Mouse (Mus musculus): ENCODE data around the gene Stox2.
"Not testable (repeated sequence)": the region's sequence is repeated elsewhere in the genome, so short reads cannot be mapped to it uniquely, and the experiment has no call there.

Stox2 gene

DNA sequence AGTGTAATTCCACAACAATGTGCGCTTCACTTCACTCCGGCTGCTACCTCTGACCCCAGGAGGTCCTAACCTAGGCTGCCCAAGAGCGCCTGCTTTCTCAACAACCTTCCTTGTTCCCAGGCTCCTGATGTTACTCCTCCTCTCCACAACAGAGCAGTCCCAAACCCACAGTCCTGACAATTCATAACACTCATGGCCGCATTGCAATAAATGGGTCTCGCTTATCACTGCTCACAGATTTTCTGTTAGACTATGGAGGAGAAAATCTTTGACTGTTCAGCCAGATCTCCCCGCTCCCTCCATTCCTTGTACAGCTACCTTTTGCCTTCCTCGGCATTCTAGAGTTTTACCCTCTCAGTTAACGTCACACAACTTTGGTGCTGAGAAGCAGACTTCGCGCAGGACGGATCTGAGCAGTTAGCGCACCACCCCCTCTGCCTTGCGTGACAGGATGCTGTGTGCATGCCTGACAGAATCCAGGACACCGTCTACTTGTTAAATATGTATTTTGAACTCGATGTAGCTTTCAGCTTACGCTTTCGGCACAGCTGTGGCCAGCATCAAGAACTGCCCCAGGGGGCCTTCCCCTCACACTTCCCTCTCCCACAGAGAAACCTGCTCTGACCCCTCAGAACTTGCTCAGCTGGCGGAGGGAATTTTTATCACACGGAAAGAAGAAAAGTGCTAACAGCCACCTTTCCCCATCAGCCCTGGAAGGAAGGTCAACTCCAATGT lies at the start of gene Stox2:
TSS of gene Stox2 (minus strand) at position 51 of the 735 bp plus-strand sequence.
- DNase-seq = no peak

DNA sequence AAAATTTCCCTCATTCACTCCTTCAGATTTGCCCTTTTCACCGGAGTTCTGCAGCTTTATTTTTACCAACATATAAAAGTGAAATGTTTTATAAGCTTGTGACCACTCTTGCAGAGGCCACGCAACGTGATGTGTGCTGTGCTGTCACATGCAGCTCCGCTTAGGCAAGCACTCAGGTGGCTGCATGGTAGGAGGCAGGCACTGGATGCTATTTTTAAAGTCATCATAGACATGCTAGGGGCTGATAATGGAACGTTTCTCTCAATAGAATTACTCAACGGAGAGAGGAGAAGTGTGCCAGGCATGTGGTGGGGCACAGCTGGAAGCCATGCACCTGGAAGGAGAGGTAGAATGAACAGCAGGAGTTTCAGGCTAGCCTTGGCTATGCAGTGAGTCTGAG lies 49.3 kb upstream of the Stox2 start:
- DNase-seq = no peak

- DNase-seq = no peak
These were observed 48.5 kb upstream of the Stox2 start for GRCm38 (mm10) chr8:47494602-47495153.

DNA sequence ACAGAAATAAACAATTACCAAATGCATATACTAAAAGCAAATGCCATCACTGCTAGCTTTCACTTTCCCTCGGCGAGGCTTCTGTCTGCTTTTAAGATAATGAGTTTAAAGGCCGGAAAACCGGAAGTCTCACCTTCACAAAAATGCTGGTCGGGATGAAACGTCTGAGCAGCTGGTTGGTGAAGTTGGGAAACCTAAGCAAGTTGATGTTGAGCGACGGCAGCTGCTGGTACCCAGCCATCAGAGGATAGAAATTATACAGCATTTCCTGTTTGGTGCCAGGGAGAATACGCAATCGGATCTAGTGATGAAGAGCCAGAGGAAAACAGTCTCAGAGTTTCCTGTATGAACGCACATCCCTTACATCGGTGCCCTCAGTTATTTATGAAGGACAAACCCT lies 46.9 kb upstream of the Stox2 start:
- DNase-seq = no peak

DNA sequence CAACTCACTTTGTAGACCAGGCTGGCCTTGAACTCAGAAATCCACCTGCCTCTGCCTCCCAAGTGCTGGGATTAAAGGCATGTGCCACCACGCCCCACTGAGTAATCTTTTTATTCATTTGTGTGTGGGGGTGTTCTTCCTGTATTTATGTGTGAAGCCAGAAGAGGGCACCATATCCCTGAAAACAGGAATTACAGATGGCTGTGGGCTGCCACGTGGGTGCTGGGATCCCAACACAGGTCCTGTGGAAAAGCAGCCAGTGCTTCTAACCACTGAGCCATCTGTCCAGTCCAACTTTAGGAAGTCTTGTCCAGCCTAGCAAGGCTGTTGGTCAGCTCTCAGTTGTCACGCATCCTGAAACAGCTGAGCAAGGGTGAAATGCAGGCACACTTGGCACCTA lies 41.1 kb upstream of the Stox2 start:
- DNase-seq = no peak

- DNase-seq = no peak
These were observed 36.4 kb upstream of the Stox2 start for GRCm38 (mm10) chr8:47482354-47483071.

- DNase-seq = no peak
These were observed 33.9 kb upstream of the Stox2 start for GRCm38 (mm10) chr8:47480039-47480438.

DNA sequence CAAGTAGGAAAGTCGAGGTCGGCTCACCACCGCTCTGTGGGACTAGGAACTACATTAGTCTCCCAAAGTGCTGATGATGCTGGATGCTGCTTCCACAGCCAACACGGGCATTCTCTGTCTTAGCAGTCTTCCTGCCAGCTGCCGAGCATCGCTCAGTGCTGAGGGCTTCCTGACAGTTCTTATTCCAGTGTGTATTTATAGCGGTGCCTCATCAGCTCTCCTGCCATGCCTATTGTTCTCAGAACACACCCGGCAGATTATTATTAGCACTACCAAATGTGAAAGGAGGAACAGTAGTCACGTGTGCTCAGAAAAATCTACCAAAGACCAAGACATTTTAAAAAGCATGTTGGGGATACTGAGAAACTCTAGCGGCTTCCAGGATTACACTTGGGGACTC lies 15.5 kb upstream of the Stox2 start:
- DNase-seq = no peak

GRCm38 (mm10) chr8:47459216-47459749 lies 13.1 kb upstream of the Stox2 start:
- no peak for DNase-seq

DNA sequence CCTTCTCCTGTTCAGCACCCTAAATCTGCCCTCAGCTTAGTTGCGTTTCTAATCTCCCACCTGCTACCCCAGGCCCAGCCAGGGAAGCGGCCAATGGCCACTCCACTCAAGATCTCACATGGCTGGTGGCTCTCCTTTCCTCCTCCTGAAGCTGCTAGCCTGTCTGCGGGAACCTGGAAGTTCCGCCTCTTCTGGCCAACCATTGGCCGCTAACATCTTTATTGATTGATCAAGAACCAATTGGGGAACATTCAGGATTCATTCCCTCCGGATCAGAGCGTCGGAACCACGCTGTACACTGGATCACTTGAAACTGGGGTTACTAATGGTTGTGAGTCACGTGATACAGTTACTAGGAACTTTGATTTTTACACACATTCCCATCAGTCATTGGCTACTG lies 12.4 kb upstream of the Stox2 start:
- no peak for DNase-seq

- DNase-seq = not testable (repeated sequence)
These were observed 3.0 kb upstream of the Stox2 start for GRCm38 (mm10) chr8:47449211-47449610.

- no peak for DNase-seq
These were observed 6.9 kb downstream of the Stox2 start for GRCm38 (mm10) chr8:47439271-47439670.

DNA sequence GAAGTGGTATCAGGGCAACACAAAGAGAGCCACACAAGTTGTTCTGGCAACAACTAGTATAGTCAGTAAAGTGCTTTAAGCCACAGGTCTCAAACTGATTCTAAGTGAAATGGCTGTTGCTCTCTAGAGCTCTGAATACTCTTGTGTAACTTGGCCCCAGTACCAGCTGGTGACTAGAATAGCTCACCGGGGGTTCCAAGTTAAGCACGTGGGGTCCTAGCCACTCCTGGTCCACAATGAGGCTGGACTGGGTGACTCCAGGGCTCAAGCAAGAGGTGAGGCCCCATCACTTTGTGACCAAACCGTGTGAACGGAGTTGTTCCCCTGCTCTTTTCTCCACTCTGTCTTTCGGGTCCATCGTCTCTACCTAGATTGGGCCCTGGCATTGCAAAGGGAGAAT lies 8.2 kb downstream of the Stox2 start:
- DNase-seq = no peak

DNA sequence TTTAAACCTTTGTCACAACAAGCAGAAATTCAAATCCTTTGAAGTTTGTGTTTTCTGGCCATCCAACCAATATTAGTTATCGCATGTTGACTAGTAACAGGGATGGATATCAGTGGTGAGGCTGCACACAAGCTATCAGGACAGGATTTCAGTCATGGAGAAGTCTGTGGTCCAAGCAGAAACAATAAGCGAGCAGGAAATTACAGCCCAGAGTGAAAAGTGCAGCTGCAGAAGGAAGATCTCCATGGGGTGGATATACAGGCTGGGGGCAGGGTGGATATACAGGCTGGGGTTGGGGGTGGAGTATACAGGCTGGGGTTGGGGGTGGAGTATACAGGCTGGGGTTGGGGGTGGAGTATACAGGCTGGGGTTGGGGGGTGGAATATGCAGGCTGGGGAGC lies 10.3 kb downstream of the Stox2 start:
- DNase-seq = no peak

GRCm38 (mm10) chr8:47435412-47435811 lies 10.8 kb downstream of the Stox2 start:
- no peak for DNase-seq

GRCm38 (mm10) chr8:47431263-47431662 lies 14.9 kb downstream of the Stox2 start:
- DNase-seq = peak in 1 of 2 experiments; percentile 18

GRCm38 (mm10) chr8:47414258-47414525 lies 32.0 kb downstream of the Stox2 start:
- not testable (repeated sequence) for DNase-seq

- peak; percentile 24 to 57 for DNase-seq
These were observed 32.5 kb downstream of the Stox2 start for GRCm38 (mm10) chr8:47413524-47414257.

GRCm38 (mm10) chr8:47412696-47413523 lies 33.3 kb downstream of the Stox2 start:
- peak; percentile 17 to 19 for DNase-seq

DNA sequence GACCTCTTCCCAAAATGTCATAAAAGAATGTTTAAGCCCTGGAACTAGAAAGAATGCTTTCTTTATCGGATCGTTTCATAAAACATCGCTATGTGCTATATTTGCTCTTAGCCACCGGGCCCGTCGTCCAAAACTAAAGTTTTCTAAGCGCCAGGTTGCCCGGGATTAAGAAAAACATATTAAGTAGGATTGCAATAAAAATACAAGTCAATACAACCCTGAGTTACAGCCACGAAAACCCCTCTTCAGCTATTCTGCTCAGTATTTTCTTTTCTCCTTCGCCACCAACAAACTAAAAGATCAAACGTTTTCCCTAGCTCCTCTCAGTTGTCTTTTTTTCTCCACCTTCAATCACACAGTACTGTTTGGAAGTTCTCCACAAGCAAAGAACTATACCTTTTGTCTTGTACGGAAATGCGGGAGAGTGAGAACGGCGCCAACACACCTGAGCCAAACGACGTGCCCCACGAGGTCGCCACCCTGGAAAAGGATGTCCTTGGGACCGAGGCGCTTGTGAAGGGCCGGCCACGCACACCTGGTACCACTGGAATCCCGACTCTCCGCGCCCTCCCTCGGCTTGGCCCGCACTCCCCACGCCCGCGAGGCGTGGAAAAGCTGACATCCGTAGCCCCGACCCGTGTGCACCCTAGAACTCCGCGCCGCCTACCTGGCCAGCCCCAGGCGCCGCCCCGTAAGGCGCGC lies 34.0 kb downstream of the Stox2 start:
- no peak for DNase-seq

DNA sequence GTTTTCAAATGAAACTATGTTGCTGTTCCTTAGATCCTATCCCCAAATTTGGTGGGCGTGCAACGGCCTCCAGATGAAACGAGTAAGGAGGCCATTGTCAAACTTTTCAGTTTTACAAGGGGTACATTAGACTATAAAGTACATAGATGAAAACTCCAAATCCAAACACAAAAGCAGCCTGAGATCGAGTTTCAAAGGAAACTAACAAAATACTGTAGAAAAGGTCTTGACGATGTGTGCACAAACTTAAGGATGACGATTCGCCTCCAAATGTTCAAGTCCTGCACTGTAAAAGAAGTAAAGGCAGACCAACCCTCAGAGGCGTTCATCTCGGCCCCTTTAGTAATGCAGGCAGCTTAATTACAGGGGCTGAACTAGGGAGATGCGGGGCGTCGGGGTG lies 34.8 kb downstream of the Stox2 start:
- no peak for DNase-seq

DNA sequence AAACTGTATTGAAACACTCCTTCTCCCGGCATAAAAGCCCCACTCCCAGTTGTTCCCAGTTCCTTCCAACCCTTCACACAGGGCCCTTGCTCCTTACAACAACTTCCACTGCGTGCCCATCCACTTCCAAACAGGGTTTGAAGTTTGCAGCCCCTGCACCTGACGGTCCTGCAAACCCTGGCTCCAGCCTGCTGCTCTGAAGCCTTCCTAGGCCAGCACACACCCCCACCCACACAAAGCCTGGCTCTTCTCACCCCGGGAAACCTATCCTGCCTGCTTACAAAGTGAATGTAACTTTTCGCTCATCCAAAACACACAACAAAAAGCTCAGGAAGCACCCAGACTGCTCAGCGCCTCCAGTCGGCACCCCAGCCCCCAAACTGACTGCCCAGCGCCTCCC lies 37.1 kb downstream of the Stox2 start:
- DNase-seq = no peak

Measured in cerebellum, postnatal 25 days (tissue).